Comparison of ENCODE assay signal across 18 mouse cellular contexts in genomic region chr19:10242916-10243315, GRCm38 (mm10). TPM values are rescaled to one million over a fixed set of nuclear protein-coding genes. Genes with fewer than 3 reads are reported as not detected.
DNase-seq lines count a peak whose midpoint lies in the region; ATAC-seq lines count a peak whose summit lies in the region.
"Had no signal": no experiment of that assay in that cellular context is flagged by ENCODE, and none has a peak within 500 bp of the region (broad histone marks: within the 10 kb centered on the region; RNA-seq: fewer than 3 reads in every experiment).

No protein-coding gene starts in this region.

- ATAC-seq in hindbrain, embryonic 16.5 days: no peak
- ATAC-seq in midbrain, embryonic 11.5 days (ENCODE audit: low FRiP score): peak; percentile 26; the same call in 1 of the 2 replicates
- no peak for ATAC-seq in midbrain, embryonic 14.5 days (ENCODE audit: low FRiP score, low TSS enrichment)
- no peak for ATAC-seq in liver, embryonic 12.5 days
- ATAC-seq: forebrain, embryonic 14.5 days; inflammation-experienced regulatory T-cells, adult 6 months had no signal

- peaks cover 56% of the 10 kb centered on the region for H3K4me1 ChIP-seq in hindbrain, embryonic 10.5 days (replicated peaks)
- no peaks in the 10 kb centered on the region; the same call in 1 of the 2 replicates for H3K4me1 ChIP-seq in hindbrain, embryonic 16.5 days (ENCODE audit: control insufficient read depth, insufficient read depth, low read depth, low read length)
- H3K4me1 ChIP-seq in midbrain, embryonic 11.5 days (ENCODE audit: control insufficient read depth, insufficient read depth, low read length): peaks cover 13% of the 10 kb centered on the region
- H3K4me1 ChIP-seq in midbrain, embryonic 14.5 days (ENCODE audit: control insufficient read depth, insufficient read depth, low read length): 0 out of 2 replicates have a peak, but pooled peaks cover 3% of the 10 kb centered on the region
- H3K4me1 ChIP-seq in embryonic facial prominence, embryonic 10.5 days: peaks cover 68% of the 10 kb centered on the region
- H3K4me1 ChIP-seq in liver, embryonic 12.5 days: peaks cover 35% of the 10 kb centered on the region

- H3K4me2 ChIP-seq in hindbrain, embryonic 16.5 days (ENCODE audit: low read length): no peak overlapping the region
- H3K4me2 ChIP-seq in midbrain, embryonic 11.5 days: no peak overlapping the region
- H3K4me2 ChIP-seq in midbrain, embryonic 14.5 days (ENCODE audit: low read length): no peak overlapping the region
- no peak overlapping the region for H3K4me2 ChIP-seq in liver, embryonic 12.5 days
- H3K4me2 ChIP-seq: limb, embryonic 13.5 days; liver, embryonic 15.5 days; neural tube, embryonic 13.5 days had no signal

- H3K36me3 ChIP-seq in hindbrain, embryonic 10.5 days: no peaks in the 10 kb centered on the region
- 0 out of 2 replicates have a peak, but pooled peaks cover 5% of the 10 kb centered on the region for H3K36me3 ChIP-seq in hindbrain, embryonic 16.5 days (ENCODE audit: control insufficient read depth, insufficient read depth, low read length)
- no peaks in the 10 kb centered on the region for H3K36me3 ChIP-seq in midbrain, embryonic 11.5 days (ENCODE audit: control insufficient read depth, insufficient read depth, low read length)
- H3K36me3 ChIP-seq in midbrain, embryonic 14.5 days (ENCODE audit: control insufficient read depth, insufficient read depth, low read length): 0 out of 2 replicates have a peak, but pooled peaks cover 3% of the 10 kb centered on the region
- no peaks in the 10 kb centered on the region for H3K36me3 ChIP-seq in embryonic facial prominence, embryonic 10.5 days (replicated peaks)
- no peaks in the 10 kb centered on the region for H3K36me3 ChIP-seq in liver, embryonic 12.5 days
- H3K36me3 ChIP-seq: limb, embryonic 13.5 days; liver, embryonic 15.5 days had no signal

- H3K9ac ChIP-seq in hindbrain, embryonic 16.5 days (ENCODE audit: low read depth, low read length): no peak overlapping the region
- peak overlapping the region; percentile 13; the same call in 1 of the 2 replicates for H3K9ac ChIP-seq in midbrain, embryonic 11.5 days (ENCODE audit: low read length)
- H3K9ac ChIP-seq in midbrain, embryonic 14.5 days (replicated peaks; ENCODE audit: low read length): no peak overlapping the region
- H3K9ac ChIP-seq in liver, embryonic 12.5 days: no peak overlapping the region
- H3K9ac ChIP-seq: limb, embryonic 13.5 days; liver, embryonic 15.5 days; neural tube, embryonic 13.5 days had no signal

- peaks cover 27% of the 10 kb centered on the region for H3K27me3 ChIP-seq in hindbrain, embryonic 10.5 days (ENCODE audit: insufficient read depth, poor library complexity, severe bottlenecking)
- H3K27me3 ChIP-seq in hindbrain, embryonic 16.5 days (replicated peaks; ENCODE audit: control insufficient read depth, insufficient read depth, low read length): peaks cover 4% of the 10 kb centered on the region
- H3K27me3 ChIP-seq in midbrain, embryonic 11.5 days (ENCODE audit: control insufficient read depth, insufficient read depth, low read length): peaks cover 8% of the 10 kb centered on the region; the same call in 1 of the 2 replicates
- peaks cover 3% of the 10 kb centered on the region; the same call in 1 of the 2 replicates for H3K27me3 ChIP-seq in midbrain, embryonic 14.5 days (ENCODE audit: control insufficient read depth, insufficient read depth, low read length)
- peaks cover 45% of the 10 kb centered on the region for H3K27me3 ChIP-seq in embryonic facial prominence, embryonic 10.5 days (replicated peaks; ENCODE audit: low read depth, poor library complexity, severe bottlenecking)
- peaks cover 55% of the 10 kb centered on the region for H3K27me3 ChIP-seq in liver, embryonic 12.5 days (replicated peaks)

- peak; percentile 51 for DNase-seq in hindbrain, embryonic 10.5 days (ENCODE audit: low spot score)
- peak; percentile 83 for DNase-seq in midbrain, embryonic 11.5 days (ENCODE audit: low spot score, missing footprints)
- DNase-seq in midbrain, embryonic 14.5 days: no peak
- peak; percentile 62 for DNase-seq in embryonic facial prominence, embryonic 10.5 days (ENCODE audit: low spot score)
- peak; percentile 35 for DNase-seq in retina, postnatal 1 day
- DNase-seq in gastrocnemius, postnatal 4 days (ENCODE audit: low spot score in 2 of 2): no peak
- DNase-seq: adrenal gland, postnatal 36 days; heart, postnatal 4 days; lung, postnatal 10 days; thymus, postnatal 14 days had no signal

- 5% methylated on average over 8 of the region's 8 CpGs for WGBS in hindbrain, embryonic 10.5 days
- WGBS in hindbrain, embryonic 16.5 days: 2% methylated on average over 8 of the region's 8 CpGs
- WGBS in midbrain, embryonic 11.5 days: 6% methylated on average over 8 of the region's 8 CpGs
- 4% methylated on average over 8 of the region's 8 CpGs for WGBS in midbrain, embryonic 14.5 days
- 2% methylated on average over 8 of the region's 8 CpGs for WGBS in embryonic facial prominence, embryonic 10.5 days
- WGBS in liver, embryonic 12.5 days (ENCODE audit: insufficient replicate concordance): 15% methylated on average over 8 of the region's 8 CpGs

- 0 out of 2 replicates have a peak overlapping the region, but pooled peaks have one; percentile 3 for H3K4me3 ChIP-seq in hindbrain, embryonic 10.5 days
- no peak overlapping the region for H3K4me3 ChIP-seq in hindbrain, embryonic 16.5 days (ENCODE audit: low read length)
- H3K4me3 ChIP-seq in midbrain, embryonic 11.5 days (ENCODE audit: low read depth, low read length): no peak overlapping the region
- no peak overlapping the region for H3K4me3 ChIP-seq in midbrain, embryonic 14.5 days (replicated peaks; ENCODE audit: low read depth, low read length)
- peak overlapping the region; percentile 1 for H3K4me3 ChIP-seq in embryonic facial prominence, embryonic 10.5 days
- H3K4me3 ChIP-seq in liver, embryonic 12.5 days: no peak overlapping the region
- H3K4me3 ChIP-seq: limb, embryonic 13.5 days; liver, embryonic 15.5 days; megakaryocyte, embryonic 14.5 days; neural tube, embryonic 13.5 days had no signal

- H3K27ac ChIP-seq in hindbrain, embryonic 10.5 days: peak overlapping the region; percentile 75
- H3K27ac ChIP-seq in hindbrain, embryonic 16.5 days (ENCODE audit: low read depth, low read length): no peak overlapping the region
- H3K27ac ChIP-seq in midbrain, embryonic 11.5 days (ENCODE audit: low read depth, low read length): no peak overlapping the region
- H3K27ac ChIP-seq in midbrain, embryonic 14.5 days (replicated peaks; ENCODE audit: low read depth, low read length): no peak overlapping the region
- peak overlapping the region; percentile 63 for H3K27ac ChIP-seq in embryonic facial prominence, embryonic 10.5 days (replicated peaks)
- H3K27ac ChIP-seq in liver, embryonic 12.5 days: no peak overlapping the region
- H3K27ac ChIP-seq: limb, embryonic 13.5 days; liver, embryonic 15.5 days; neural tube, embryonic 13.5 days had no signal

- 0 out of 2 replicates have a peak, but pooled peaks cover 3% of the 10 kb centered on the region for H3K9me3 ChIP-seq in hindbrain, embryonic 10.5 days
- no peaks in the 10 kb centered on the region for H3K9me3 ChIP-seq in hindbrain, embryonic 16.5 days (ENCODE audit: control insufficient read depth, low read length)
- no peaks in the 10 kb centered on the region for H3K9me3 ChIP-seq in midbrain, embryonic 11.5 days (ENCODE audit: control insufficient read depth, low read length)
- no peaks in the 10 kb centered on the region for H3K9me3 ChIP-seq in midbrain, embryonic 14.5 days (ENCODE audit: control insufficient read depth, low read length)
- H3K9me3 ChIP-seq in embryonic facial prominence, embryonic 10.5 days: no peaks in the 10 kb centered on the region
- no peaks in the 10 kb centered on the region for H3K9me3 ChIP-seq in liver, embryonic 12.5 days (replicated peaks)
- H3K9me3 ChIP-seq: limb, embryonic 13.5 days; liver, embryonic 15.5 days; megakaryocyte, embryonic 14.5 days; neural tube, embryonic 13.5 days had no signal

RNA-seq across cellular contexts. Expression of gene Myrf, which starts 2.4 kb away (rescaled TPM):
- 2.1 and 2.7 TPM in 2 replicates for polyA plus RNA-seq in hindbrain, embryonic 10.5 days (2016; fragmentation: Nextera tagmentation; extraction: Ambion mirVana)
- polyA plus RNA-seq in hindbrain, embryonic 16.5 days (2015; fragmentation: Nextera tagmentation; extraction: Ambion mirVana): 0.95 and 1.1 TPM in 2 replicates
- 1.4 and 1.7 TPM in 2 replicates for polyA plus RNA-seq in midbrain, embryonic 11.5 days (2014; fragmentation: Nextera tagmentation; extraction: Ambion mirVana)
- polyA plus RNA-seq in midbrain, embryonic 14.5 days (2014; fragmentation: Nextera tagmentation; extraction: Ambion mirVana): 0.49 and 0.75 TPM in 2 replicates
- polyA plus RNA-seq in embryonic facial prominence, embryonic 10.5 days (2016; fragmentation: Nextera tagmentation; extraction: Ambion mirVana): 4.2 TPM in 2 replicates
- polyA plus RNA-seq in liver, embryonic 12.5 days (2016; fragmentation: Nextera tagmentation; extraction: Ambion mirVana): 6.6 TPM in 2 replicates
- under 1 TPM; 0.26 to 0.39 TPM for total RNA-seq in gastrocnemius, postnatal 4 days (2021)
- polyA plus RNA-seq: inflammation-experienced regulatory T-cells, adult 6 months had no signal

RNA-seq across cellular contexts. Expression of gene Fen1, which starts 38.9 kb away (rescaled TPM):
- 135 and 181 TPM in 2 replicates for polyA plus RNA-seq in hindbrain, embryonic 10.5 days (2016; fragmentation: Nextera tagmentation; extraction: Ambion mirVana)
- 27.6 and 29.4 TPM in 2 replicates for polyA plus RNA-seq in hindbrain, embryonic 16.5 days (2015; fragmentation: Nextera tagmentation; extraction: Ambion mirVana)
- 121 and 128 TPM in 2 replicates for polyA plus RNA-seq in midbrain, embryonic 11.5 days (2014; fragmentation: Nextera tagmentation; extraction: Ambion mirVana)
- 24.8 and 31.0 TPM in 2 replicates for polyA plus RNA-seq in midbrain, embryonic 14.5 days (2014; fragmentation: Nextera tagmentation; extraction: Ambion mirVana)
- 183 and 199 TPM in 2 replicates for polyA plus RNA-seq in embryonic facial prominence, embryonic 10.5 days (2016; fragmentation: Nextera tagmentation; extraction: Ambion mirVana)
- 198 and 200 TPM in 2 replicates for polyA plus RNA-seq in liver, embryonic 12.5 days (2016; fragmentation: Nextera tagmentation; extraction: Ambion mirVana)
- 10 to 100 TPM; 15.3 to 16.0 TPM for total RNA-seq in gastrocnemius, postnatal 4 days (2021)

RNA-seq across cellular contexts. Expression of gene Tmem258, which starts 39.1 kb away (rescaled TPM):
- polyA plus RNA-seq in hindbrain, embryonic 10.5 days (2016; fragmentation: Nextera tagmentation; extraction: Ambion mirVana): 387 and 389 TPM in 2 replicates
- polyA plus RNA-seq in hindbrain, embryonic 16.5 days (2015; fragmentation: Nextera tagmentation; extraction: Ambion mirVana): 281 and 311 TPM in 2 replicates
- 334 and 352 TPM in 2 replicates for polyA plus RNA-seq in midbrain, embryonic 11.5 days (2014; fragmentation: Nextera tagmentation; extraction: Ambion mirVana)
- 363 and 446 TPM in 2 replicates for polyA plus RNA-seq in midbrain, embryonic 14.5 days (2014; fragmentation: Nextera tagmentation; extraction: Ambion mirVana)
- polyA plus RNA-seq in embryonic facial prominence, embryonic 10.5 days (2016; fragmentation: Nextera tagmentation; extraction: Ambion mirVana): 379 and 394 TPM in 2 replicates
- polyA plus RNA-seq in liver, embryonic 12.5 days (2016; fragmentation: Nextera tagmentation; extraction: Ambion mirVana): 350 and 353 TPM in 2 replicates
- total RNA-seq in gastrocnemius, postnatal 4 days (2021): 100 to 1,000 TPM; 122 to 143 TPM

Comparison
In these comparisons a context has a peak if more than half of its experiments do, and no peak if none do; other contexts are left out.
1. DNase-seq: peak in hindbrain, embryonic 10.5 days (single experiment), midbrain, embryonic 11.5 days (single experiment), embryonic facial prominence, embryonic 10.5 days (single experiment) and retina, postnatal 1 day (single experiment); none in midbrain, embryonic 14.5 days (single experiment) and gastrocnemius, postnatal 4 days (0 of 2).
2. H3K27ac ChIP-seq: peak in hindbrain, embryonic 10.5 days (single experiment) and embryonic facial prominence, embryonic 10.5 days (single experiment); none in hindbrain, embryonic 16.5 days (single experiment), midbrain, embryonic 11.5 days (single experiment), midbrain, embryonic 14.5 days (single experiment) and liver, embryonic 12.5 days (single experiment).
3. H3K4me3 ChIP-seq: peak in hindbrain, embryonic 10.5 days (single experiment) and embryonic facial prominence, embryonic 10.5 days (single experiment); none in hindbrain, embryonic 16.5 days (single experiment), midbrain, embryonic 11.5 days (single experiment), midbrain, embryonic 14.5 days (single experiment) and liver, embryonic 12.5 days (single experiment).